Mouse (Mus musculus) hindbrain, postnatal 0 days (tissue): Measurements from ENCODE around the gene Pgm2. TPM values are rescaled to one million over a fixed set of nuclear protein-coding genes. Genes with fewer than 3 reads are reported as not detected.

Experiments
- ATAC-seq: fragments of 200-750 bp; cut with Nextera tagmentation; 2 replicates; pipeline ENCODE4 v1.8.0; 2017; ENCODE audit warnings: mild to moderate bottlenecking, moderate TSS enrichment, moderate library complexity
- DNase-seq: peaks from one replicate; pipeline ENCODE4 v3.0.0-alpha.2; 2015; ENCODE audit warnings: low spot score
- H3K27ac ChIP-seq: fragments of 300-500 bp; sonication (generic); 2 replicates; pipeline ENCODE4 v1.5.1; 2014; ENCODE audit warnings: mild to moderate bottlenecking
- H3K27me3 ChIP-seq: fragments of 300-500 bp; sonication (generic); 2 replicates; pipeline ENCODE4 v1.6.1; 2014; ENCODE audit warnings: low read length, mixed read lengths; ENCODE audit not compliant: insufficient read depth
- H3K36me3 ChIP-seq: fragments of 300-500 bp; sonication (generic); 2 replicates; pipeline ENCODE4 v1.6.1; 2014; ENCODE audit warnings: low read length, mixed read lengths; ENCODE audit not compliant: insufficient read depth
- H3K4me1 ChIP-seq: fragments of 300-500 bp; sonication (generic); 2 replicates; pipeline ENCODE4 v1.6.1; 2014; ENCODE audit warnings: antibody characterized with exemption, low read length, mixed read lengths; ENCODE audit not compliant: insufficient read depth
- H3K4me2 ChIP-seq: fragments of 300-500 bp; sonication (generic); 2 replicates; pipeline ENCODE4 v1.6.1; 2014; ENCODE audit warnings: low read depth, mild to moderate bottlenecking, low read length, moderate library complexity, mixed read lengths
- H3K4me3 ChIP-seq: fragments of 300-500 bp; sonication (generic); 2 replicates; pipeline ENCODE4 v1.5.1; 2014; ENCODE audit warnings: low read length
- H3K9ac ChIP-seq: fragments of 300-500 bp; sonication (generic); replicated peaks from 2 replicates; pipeline ENCODE4 v1.6.1; 2014; ENCODE audit warnings: mild to moderate bottlenecking, low read length, moderate library complexity, mixed read lengths
- H3K9me3 ChIP-seq: fragments of 300-500 bp; sonication (generic); 2 replicates; pipeline ENCODE4 v1.6.1; 2016; ENCODE audit warnings: low read length, mixed read lengths
- CTCF ChIP-seq: IDR thresholded peaks from 2 replicates; pipeline ENCODE4 v1.5.1; 2016; ENCODE audit warnings: antibody characterized with exemption, control low read depth, low read depth
- WGBS: fragments of 180-500 bp; shearing (Covaris S2); extraction: QIAGEN DNeasy Blood & Tissue Kit; methylation state at CpG from one replicate; pipeline ENCODE4 v1.1.7; 2014; 5-methylcytosine and 5-hydroxymethylcytosine counted together
- polyA plus RNA-seq: library from polyadenylated mRNA; unstranded; fragments of >200 nt; fragmentation: Nextera tagmentation; extraction: Ambion mirVana; gene quantifications from 2 replicates; pipeline ENCODE4 v1.2.1, GENCODE M21; 2015
- total RNA-seq: library from RNA; depleted of rRNA; stranded (reverse); fragments of >200 nt; gene quantifications from 2 replicates; pipeline ENCODE4 v1.2.3, GENCODE M21; 2014

Gene Pgm2
- total and polyA plus RNA-seq, 2 experiments from 2014 or later, result 11.4 to 14.8 TPM

GRCm38 (mm10) chr5:64155861-64156550, 63.3 kb downstream of the Pgm2 start, which contains the start of gene Tbc1d1:
Tbc1d1 (plus strand) TSS chr5:64156305.
- no peak within 1 kb of the TSS for H3K9ac ChIP-seq
- peak within 1 kb of the TSS; percentile 11; the same call in 1 of the 2 replicates for H3K4me2 ChIP-seq
- no peaks in the 10 kb centered on the region for H3K4me1 ChIP-seq
- no peak for TF ChIP-seq CTCF
- no peaks in the 10 kb centered on the region for H3K36me3 ChIP-seq
- ATAC-seq, result no peak
- WGBS, result 54% methylated on average over 11 of the region's 11 CpGs
- peak; percentile 26 for DNase-seq
- no peaks in the 10 kb centered on the region for H3K9me3 ChIP-seq
- H3K4me3 ChIP-seq, result no peak within 1 kb of the TSS
- H3K27ac ChIP-seq, result peak within 1 kb of the TSS; percentile 8; the same call in 1 of the 2 replicates
- no peaks in the 10 kb centered on the region for H3K27me3 ChIP-seq

- no peak for ATAC-seq
- H3K36me3 ChIP-seq, result no peaks in the 10 kb centered on the region
- H3K9ac ChIP-seq, result no peak overlapping the region
- 42% methylated on average over 4 of the region's 4 CpGs for WGBS
- peak overlapping the region; percentile 8; the same call in 1 of the 2 replicates for H3K27ac ChIP-seq
- no peaks in the 10 kb centered on the region for H3K27me3 ChIP-seq
- H3K4me2 ChIP-seq, result peak overlapping the region; percentile 11; the same call in 1 of the 2 replicates
- H3K9me3 ChIP-seq, result no peaks in the 10 kb centered on the region
- peak; percentile 24 for DNase-seq
- no peaks in the 10 kb centered on the region for H3K4me1 ChIP-seq
- no peak for TF ChIP-seq CTCF
- H3K4me3 ChIP-seq, result no peak overlapping the region
Measured at GRCm38 (mm10) chr5:64156579-64156978, 63.8 kb downstream of the Pgm2 start.

GRCm38 (mm10) chr5:64157926-64158325, 65.2 kb downstream of the Pgm2 start:
- no peak for ATAC-seq
- H3K4me3 ChIP-seq, result no peak overlapping the region

GRCm38 (mm10) chr5:64158501-64158900, 65.8 kb downstream of the Pgm2 start:
- no peak overlapping the region for H3K27ac ChIP-seq
- no peaks in the 10 kb centered on the region for H3K9me3 ChIP-seq
- H3K9ac ChIP-seq, result no peak overlapping the region
- no peak overlapping the region for H3K4me3 ChIP-seq
- no peaks in the 10 kb centered on the region for H3K4me1 ChIP-seq
- no peaks in the 10 kb centered on the region for H3K36me3 ChIP-seq
- no peak for TF ChIP-seq CTCF
- H3K4me2 ChIP-seq, result peak overlapping the region; percentile 100
- ATAC-seq, result no peak
- no peak for DNase-seq
- no peaks in the 10 kb centered on the region for H3K27me3 ChIP-seq
- WGBS, result 36% methylated on average over 4 of the region's 4 CpGs

More at GRCm38 (mm10) chr5:64157926-64158325, 65.2 kb downstream of the Pgm2 start:
- H3K4me2 ChIP-seq, result no peak overlapping the region
- no peaks in the 10 kb centered on the region for H3K27me3 ChIP-seq
- H3K9ac ChIP-seq, result no peak overlapping the region
- H3K9me3 ChIP-seq, result no peaks in the 10 kb centered on the region
- H3K4me1 ChIP-seq, result no peaks in the 10 kb centered on the region
- TF ChIP-seq CTCF, result no peak
- no peaks in the 10 kb centered on the region for H3K36me3 ChIP-seq
- 70% methylated on average over 1 of the region's 1 CpGs for WGBS
- no peak overlapping the region for H3K27ac ChIP-seq
- no peak for DNase-seq

- Histone ChIP-seq H3K9ac (peak overlapping the region; percentile 65), H3K9me3 (no peaks in the 10 kb centered on the region), H3K4me3 (peak overlapping the region; percentile 76), H3K4me1 (no peaks in the 10 kb centered on the region), H3K27ac (peak overlapping the region; percentile 36; the same call in 1 of the 2 replicates), H3K27me3 (no peaks in the 10 kb centered on the region), H3K4me2 (peak overlapping the region; percentile 100), H3K36me3 (no peaks in the 10 kb centered on the region)
- DNase-seq (peak; percentile 65), ATAC-seq (peak; percentile 77)
- WGBS, result under 1% methylated on average over 38 of the region's 39 CpGs
- no peak for TF ChIP-seq CTCF
Measured at GRCm38 (mm10) chr5:64159065-64159780, 66.5 kb downstream of the Pgm2 start.

- WGBS, result under 1% methylated on average over 45 of the region's 63 CpGs
- H3K9me3 ChIP-seq, result no peaks in the 10 kb centered on the region
- no peaks in the 10 kb centered on the region for H3K4me1 ChIP-seq
- H3K36me3 ChIP-seq, result no peaks in the 10 kb centered on the region
- peak overlapping the region; percentile 65 for H3K9ac ChIP-seq
- H3K4me3 ChIP-seq, result peak overlapping the region; percentile 76
- H3K27ac ChIP-seq, result peak overlapping the region; percentile 36; the same call in 1 of the 2 replicates
- H3K4me2 ChIP-seq, result peak overlapping the region; percentile 100
- peak; percentile 81 for ATAC-seq
- H3K27me3 ChIP-seq, result no peaks in the 10 kb centered on the region
- DNase-seq, result peak; percentile 73
- peak; percentile 40; the same call in 1 of the 2 replicates for TF ChIP-seq CTCF
Measured at GRCm38 (mm10) chr5:64159781-64160704, 67.3 kb downstream of the Pgm2 start.
